Mouse (Mus musculus) frontal cortex, postnatal 36 days (tissue): Measurements from ENCODE around the gene Clec1b.

Experiments
- DNase-seq, 2 experiments: peaks; one replicate each; pipeline ENCODE4 v3.0.0; 2022; ENCODE audit warnings: low spot score in 2 of 2

The Clec1b gene

DNA sequence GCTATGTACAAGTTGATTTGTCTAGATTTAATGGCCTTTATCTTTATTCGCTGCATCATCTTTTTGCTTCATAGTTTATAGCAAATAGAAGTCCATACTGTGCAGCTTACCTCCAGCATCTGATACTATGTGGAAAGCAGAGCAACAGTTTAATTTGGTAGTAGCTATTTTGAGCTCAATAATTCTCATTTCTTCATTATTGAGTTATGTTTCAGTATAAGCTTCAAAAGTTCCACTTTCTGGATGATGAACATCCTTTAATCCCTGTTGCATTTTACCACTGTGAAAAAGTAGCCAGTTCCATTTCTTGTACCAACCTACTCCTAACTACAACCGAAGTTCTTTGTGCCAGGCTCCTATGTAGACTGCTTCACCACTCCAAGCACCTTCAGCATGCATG lies 11.5 kb downstream of the Clec1b start, which contains the start of gene Clec9a:
Gene Clec9a (plus strand): TSS at position 301 of the 400 bp plus-strand sequence.
- DNase-seq: no peak

DNA sequence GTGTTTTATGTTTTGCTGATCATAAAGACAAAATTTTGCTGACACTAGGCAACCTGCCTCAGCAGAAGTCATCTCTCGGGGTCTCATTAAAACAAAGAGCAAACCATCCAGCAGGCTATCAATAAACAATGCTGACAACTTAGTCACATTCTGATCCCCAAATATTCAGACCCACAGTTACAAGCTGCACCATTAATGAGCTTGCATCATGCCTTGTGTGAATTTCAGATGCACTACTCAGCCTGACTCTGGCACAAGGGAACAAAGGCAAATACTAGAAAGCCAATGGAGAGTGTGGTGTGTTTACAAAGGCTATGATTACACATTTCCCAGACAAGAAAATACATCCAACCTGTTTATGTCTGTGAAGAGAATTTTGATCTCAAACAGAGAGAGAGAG lies 17.1 kb downstream of the Clec1b start:
- no peak for DNase-seq

GRCm38 (mm10) chr6:129422311-129422710 lies 25.2 kb downstream of the Clec1b start:
- no peak for DNase-seq

DNA sequence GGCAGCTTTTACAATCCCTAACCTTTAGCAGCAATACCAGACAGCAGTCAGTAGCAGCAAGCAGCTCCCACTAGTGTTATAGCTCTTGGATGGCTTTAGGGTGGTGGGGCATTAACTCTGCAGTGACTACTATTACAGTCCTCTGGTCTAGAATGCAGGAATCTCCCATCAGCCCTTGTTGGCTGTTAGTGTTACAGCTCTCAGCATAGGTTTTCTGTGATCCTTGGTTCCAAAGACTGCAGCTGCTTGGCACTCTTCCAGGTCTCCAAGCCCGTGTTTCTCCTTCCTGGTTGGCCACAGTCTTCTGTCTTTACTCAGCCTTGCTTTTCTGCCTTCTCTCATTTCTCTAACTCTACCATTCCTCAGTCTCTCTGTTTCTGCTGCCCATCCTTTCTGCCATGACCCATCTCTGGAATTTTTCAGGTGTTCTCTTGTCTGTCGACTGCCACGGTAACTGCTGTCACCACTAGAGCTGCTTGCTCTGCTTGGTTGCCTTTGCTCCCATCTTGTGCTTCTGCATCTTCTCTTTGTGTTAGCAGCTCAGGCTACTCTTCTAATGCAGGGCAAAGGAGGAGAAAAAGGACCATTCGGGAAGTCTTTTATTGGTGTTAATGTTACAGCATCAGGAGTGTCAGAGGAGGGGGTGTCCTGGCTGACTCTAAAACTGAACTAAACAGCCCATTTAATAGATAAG lies 26.1 kb downstream of the Clec1b start:
- DNase-seq: no peak

GRCm38 (mm10) chr6:129423734-129424072 lies 26.6 kb downstream of the Clec1b start:
- DNase-seq: peak; percentile 60 to 70

GRCm38 (mm10) chr6:129425217-129425616 lies 28.1 kb downstream of the Clec1b start:
- DNase-seq: no peak

- DNase-seq: no peak
Observed at GRCm38 (mm10) chr6:129425812-129426211, 28.7 kb downstream of the Clec1b start.

DNA sequence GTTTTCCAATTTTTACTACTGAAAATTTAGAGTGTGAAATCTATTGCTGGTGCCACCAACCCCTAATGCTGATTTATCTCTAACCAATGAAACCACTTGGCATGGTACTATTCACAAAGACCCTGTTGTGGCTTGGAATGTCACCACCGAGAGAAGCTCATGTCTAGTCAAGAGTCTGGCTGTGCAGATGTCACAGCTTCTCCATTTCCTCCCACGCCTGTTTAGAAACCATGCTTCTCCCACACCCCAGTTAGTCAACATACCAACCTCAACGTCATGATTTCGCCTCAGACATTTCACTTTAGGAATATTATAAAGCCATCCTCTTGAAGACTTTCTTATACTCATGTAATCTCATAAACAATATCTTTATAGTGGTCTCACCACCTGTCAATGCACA lies 30.2 kb downstream of the Clec1b start:
- DNase-seq: no peak

DNA sequence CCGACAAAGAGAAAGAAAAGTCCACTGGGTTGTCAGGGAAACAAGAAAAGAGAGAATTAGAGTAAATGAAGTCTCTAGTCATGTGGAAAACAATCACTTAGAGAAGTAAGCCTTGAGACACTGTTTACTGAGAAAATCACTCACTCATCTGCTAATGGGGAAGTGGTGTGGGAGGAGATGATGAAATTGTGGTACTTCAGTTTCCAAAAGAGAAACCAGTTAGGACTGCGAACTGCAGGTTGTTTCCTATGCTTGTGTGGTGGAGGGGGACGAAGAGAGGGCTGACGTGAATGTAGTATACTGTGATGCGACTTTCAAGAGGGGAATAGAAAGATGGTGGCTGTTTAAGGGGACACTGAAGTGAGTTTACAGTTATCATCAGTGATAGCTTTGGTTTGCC lies 37.1 kb downstream of the Clec1b start:
- DNase-seq: no peak

DNA sequence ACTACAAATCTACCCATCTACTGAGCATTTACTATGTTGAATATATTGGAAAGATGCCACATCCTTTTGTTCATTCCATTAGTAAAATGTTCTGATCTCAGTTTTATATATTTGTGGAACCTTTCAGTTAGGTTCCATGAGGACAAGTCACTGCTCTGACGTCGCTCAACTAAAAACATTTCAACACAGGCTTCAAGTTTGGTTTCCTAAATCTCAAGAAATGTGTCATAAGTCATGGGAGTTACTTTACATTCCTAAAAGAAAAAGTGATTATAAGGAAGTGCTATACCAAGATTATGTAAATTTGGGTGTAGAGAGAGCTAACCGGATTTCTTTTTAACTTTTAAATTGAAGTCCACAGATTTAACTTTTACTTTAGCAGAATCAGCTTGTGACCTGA lies 38.9 kb downstream of the Clec1b start:
- no peak for DNase-seq

GRCm38 (mm10) chr6:129438033-129438432 lies 40.9 kb downstream of the Clec1b start:
- no peak for DNase-seq

DNA sequence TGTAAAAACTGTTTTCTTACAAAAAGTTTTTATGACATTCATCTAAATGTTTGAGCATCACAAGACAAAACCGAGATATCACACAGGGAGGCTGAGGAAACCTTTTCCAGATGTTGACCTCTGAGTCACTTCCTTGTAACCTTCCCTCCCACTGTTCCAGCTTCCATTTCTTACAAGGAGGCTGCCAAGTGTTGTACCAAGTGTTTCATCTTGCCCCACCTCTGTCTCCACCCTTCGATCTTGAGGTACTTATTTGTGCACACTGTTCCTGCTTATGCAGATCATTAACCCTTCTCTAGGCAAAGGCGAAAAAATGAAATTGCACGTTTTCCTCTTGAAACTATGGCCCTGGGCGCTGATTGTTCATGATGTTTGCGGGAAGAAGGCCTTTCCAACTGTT lies 52.6 kb downstream of the Clec1b start:
- DNase-seq: no peak

DNA sequence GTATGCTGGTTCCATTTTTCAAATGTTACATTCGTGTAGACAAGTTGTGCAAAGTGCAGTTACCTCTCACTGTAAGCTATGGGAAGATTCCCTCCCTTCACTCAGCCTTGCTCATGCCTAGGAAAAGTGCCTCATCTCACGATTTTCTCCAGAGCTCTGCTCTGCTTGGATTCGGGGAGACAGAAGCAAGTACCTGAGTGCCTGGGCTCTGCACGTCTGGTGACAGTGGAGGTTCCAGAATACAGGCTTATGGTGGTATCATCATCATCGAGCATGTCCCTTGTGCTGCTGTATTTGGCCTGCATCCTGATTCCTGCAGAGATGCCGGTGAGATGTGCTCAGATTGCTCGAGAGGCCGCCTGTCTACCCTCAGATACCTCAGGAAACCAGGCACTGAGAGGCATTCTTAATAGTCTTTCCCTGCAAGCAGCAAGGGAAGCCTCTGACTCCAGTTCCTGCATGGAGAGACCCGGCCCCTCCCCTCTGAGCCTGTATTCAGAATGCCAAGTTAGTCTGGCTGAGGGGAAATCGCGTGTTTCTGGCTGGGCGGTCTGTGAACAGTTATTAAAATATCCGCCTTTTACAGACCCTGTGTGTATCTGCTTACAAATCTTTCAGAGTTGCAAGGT lies 54.4 kb downstream of the Clec1b start, which contains the start of gene Clec1a:
Gene Clec1a (minus strand): TSS at position 590 of the 629 bp plus-strand sequence.
- peak in 1 of 2 experiments; percentile 1 for DNase-seq
